Mouse (Mus musculus) heart, postnatal 0 days (tissue): ENCODE data around the gene Olfr1240.

Experiments
- CTCF ChIP-seq: IDR thresholded peaks from 2 replicates; pipeline ENCODE4 v1.5.1; 2016; ENCODE audit warnings: antibody characterized with exemption, control low read depth, low read depth
- EP300 ChIP-seq: IDR thresholded peaks from 2 replicates; pipeline ENCODE4 v1.6.1; 2016; ENCODE audit warnings: antibody characterized with exemption, low read depth

DNA sequence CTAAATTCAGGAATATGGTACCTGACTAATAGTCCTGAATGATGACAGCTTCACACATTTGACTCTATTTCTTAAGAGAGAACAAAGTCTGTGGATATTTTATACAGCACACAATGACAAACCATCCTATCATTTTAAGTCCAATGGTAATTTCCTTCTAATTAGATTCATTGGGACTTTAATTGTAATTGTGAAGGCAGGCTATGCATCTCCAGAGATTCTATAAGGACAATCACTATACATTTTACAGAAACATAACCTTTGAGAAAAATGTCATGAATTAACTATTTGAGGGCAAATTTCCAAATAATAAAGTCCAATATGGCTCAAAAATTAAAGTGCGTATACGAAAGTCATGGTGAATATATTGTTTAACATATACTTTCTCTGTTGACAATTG lies 22.5 kb downstream of the Olfr1240 start, which contains the start of gene Olfr1239:
- TF ChIP-seq CTCF (no peak), EP300 (no peak)
